Mouse (Mus musculus) liver, embryonic 12.5 days (tissue): ENCODE results near the gene Copg2. TPM values are rescaled to one million over a fixed set of nuclear protein-coding genes. Genes with fewer than 3 reads are reported as not detected.
"Not testable (repeated sequence)": the region's sequence is repeated elsewhere in the genome, so short reads cannot be mapped to it uniquely, and the experiment has no call there.

Experiments
- ATAC-seq: fragments of 200-750 bp; cut with Nextera tagmentation; 2 replicates; pipeline ENCODE4 v1.8.0; 2017; ENCODE audit warnings: moderate number of reproducible peaks, mild to moderate bottlenecking, moderate library complexity
- H3K27ac ChIP-seq: fragments of 300-500 bp; sonication (generic); 2 replicates; pipeline ENCODE4 v1.5.1; 2016; ENCODE audit warnings: mild to moderate bottlenecking
- H3K27me3 ChIP-seq: fragments of 300-500 bp; sonication (generic); replicated peaks from 2 replicates; pipeline ENCODE4 v1.6.1; 2016; ENCODE audit warnings: mild to moderate bottlenecking, moderate library complexity
- H3K36me3 ChIP-seq: fragments of 300-500 bp; sonication (generic); 2 replicates; pipeline ENCODE4 v1.6.1; 2016; ENCODE audit warnings: mild to moderate bottlenecking, moderate library complexity
- H3K4me1 ChIP-seq: fragments of 300-500 bp; sonication (generic); 2 replicates; pipeline ENCODE4 v1.6.1; 2016
- H3K4me2 ChIP-seq: fragments of 300-500 bp; sonication (generic); 2 replicates; pipeline ENCODE4 v1.6.1; 2016; ENCODE audit warnings: mild to moderate bottlenecking, moderate library complexity
- H3K4me3 ChIP-seq: fragments of 300-500 bp; sonication (generic); 2 replicates; pipeline ENCODE4 v1.5.1; 2016; ENCODE audit warnings: mild to moderate bottlenecking, moderate library complexity
- H3K9ac ChIP-seq: fragments of 300-500 bp; sonication (generic); 2 replicates; pipeline ENCODE4 v1.6.1; 2016; ENCODE audit warnings: mild to moderate bottlenecking, moderate library complexity
- H3K9me3 ChIP-seq: fragments of 300-500 bp; sonication (generic); replicated peaks from 2 replicates; pipeline ENCODE4 v1.6.1; 2016; ENCODE audit warnings: mild to moderate bottlenecking, moderate library complexity
- WGBS: fragments of 180-500 bp; shearing (Covaris S2); methylation state at CpG from one replicate; pipeline ENCODE4 v1.1.7; 2016; ENCODE audit not compliant: insufficient replicate concordance; 5-methylcytosine and 5-hydroxymethylcytosine counted together
- polyA plus RNA-seq: library from polyadenylated mRNA; unstranded; fragments of >200 nt; fragmentation: Nextera tagmentation; extraction: Ambion mirVana; gene quantifications from 2 replicates; pipeline ENCODE4 v1.2.1, GENCODE M21; 2016

Gene Copg2
- polyA plus RNA-seq, 1 experiment from 2014 or later, result 10.4 TPM

- not testable (repeated sequence) for H3K9ac ChIP-seq, H3K27me3 ChIP-seq, H3K4me1 ChIP-seq, H3K27ac ChIP-seq, H3K9me3 ChIP-seq, H3K4me3 ChIP-seq, H3K4me2 ChIP-seq
- peak; percentile 77 for ATAC-seq
- H3K36me3 ChIP-seq, result peaks cover 15% of the 10 kb centered on the region
- WGBS, result 63% methylated on average over 6 of the region's 6 CpGs
Observed at GRCm38 (mm10) chr6:30804389-30805052, 92.1 kb downstream of the Copg2 start.

DNA sequence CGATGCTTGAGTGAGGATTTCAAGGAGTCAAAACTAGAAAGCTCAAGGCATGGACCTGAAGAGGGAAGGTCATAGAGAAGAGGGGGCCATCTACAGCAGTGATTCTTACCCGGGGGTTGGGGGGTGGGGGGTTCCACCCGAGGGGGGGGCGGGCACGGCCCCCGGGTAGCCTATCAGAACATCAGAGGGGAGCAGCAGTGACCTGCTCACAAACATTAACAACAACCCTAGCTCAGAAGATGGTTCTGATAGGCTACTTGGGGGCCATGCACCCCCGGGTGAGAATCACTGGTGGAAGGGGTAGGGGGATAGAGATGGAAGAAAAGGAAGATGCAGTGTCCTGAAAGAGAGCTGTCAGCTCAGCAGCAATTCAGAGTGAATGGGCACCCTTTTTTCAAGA lies 93.7 kb downstream of the Copg2 start:
- H3K9ac ChIP-seq, H3K4me1 ChIP-seq, H3K9me3 ChIP-seq, H3K27ac ChIP-seq, H3K4me2 ChIP-seq, H3K4me3 ChIP-seq, H3K27me3 ChIP-seq: not testable (repeated sequence)
- H3K36me3 ChIP-seq, result peaks cover 13% of the 10 kb centered on the region; the same call in 1 of the 2 replicates
- ATAC-seq, result peak; percentile 57
- 71% methylated on average over 7 of the region's 7 CpGs for WGBS

DNA sequence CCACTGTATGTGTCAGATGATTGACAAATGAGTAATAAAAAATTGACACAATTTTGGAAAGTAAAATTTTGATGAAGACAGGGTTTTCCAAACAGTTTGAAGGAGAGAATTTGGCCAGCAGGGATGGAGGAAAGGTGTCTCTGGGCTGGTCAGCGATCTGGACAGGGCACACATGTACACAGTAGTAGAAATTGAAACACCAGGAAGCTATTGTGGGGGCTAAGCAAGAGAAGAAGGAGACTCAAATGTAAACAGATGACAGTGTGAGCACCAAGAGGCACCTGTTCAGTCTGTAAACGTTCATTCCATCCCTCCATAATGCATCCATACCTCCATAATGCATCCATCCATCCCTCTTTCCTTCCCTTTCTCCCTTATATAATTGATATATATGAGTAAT lies 145.4 kb downstream of the Copg2 start:
- Histone ChIP-seq H3K27me3 (no peaks in the 10 kb centered on the region), H3K27ac (no peak overlapping the region), H3K9ac (no peak overlapping the region), H3K9me3 (no peaks in the 10 kb centered on the region), H3K36me3 (peaks cover 33% of the 10 kb centered on the region), H3K4me2 (no peak overlapping the region), H3K4me1 (no peaks in the 10 kb centered on the region), H3K4me3 (no peak overlapping the region)
- 55% methylated on average over 2 of the region's 2 CpGs for WGBS
- ATAC-seq, result no peak

- H3K27me3 ChIP-seq, result no peaks in the 10 kb centered on the region
- no peak overlapping the region for H3K9ac ChIP-seq
Observed at GRCm38 (mm10) chr6:30750482-30750881, 146.1 kb downstream of the Copg2 start.

GRCm38 (mm10) chr6:30749892-30750291 lies 146.7 kb downstream of the Copg2 start:
- Histone ChIP-seq H3K27me3 (no peaks in the 10 kb centered on the region), H3K4me1 (no peaks in the 10 kb centered on the region), H3K27ac (no peak overlapping the region), H3K9me3 (no peaks in the 10 kb centered on the region), H3K36me3 (peaks cover 34% of the 10 kb centered on the region), H3K9ac (no peak overlapping the region), H3K4me2 (no peak overlapping the region), H3K4me3 (no peak overlapping the region)
- ATAC-seq, result no peak
- WGBS, result 69% methylated on average over 1 of the region's 1 CpGs

More at GRCm38 (mm10) chr6:30750482-30750881, 146.1 kb downstream of the Copg2 start:
- Histone ChIP-seq H3K4me3 (no peak overlapping the region), H3K36me3 (peaks cover 34% of the 10 kb centered on the region), H3K27ac (no peak overlapping the region), H3K9me3 (no peaks in the 10 kb centered on the region), H3K4me1 (no peaks in the 10 kb centered on the region), H3K4me2 (no peak overlapping the region)
- WGBS, result 77% methylated on average over 6 of the region's 6 CpGs
- ATAC-seq, result no peak

DNA sequence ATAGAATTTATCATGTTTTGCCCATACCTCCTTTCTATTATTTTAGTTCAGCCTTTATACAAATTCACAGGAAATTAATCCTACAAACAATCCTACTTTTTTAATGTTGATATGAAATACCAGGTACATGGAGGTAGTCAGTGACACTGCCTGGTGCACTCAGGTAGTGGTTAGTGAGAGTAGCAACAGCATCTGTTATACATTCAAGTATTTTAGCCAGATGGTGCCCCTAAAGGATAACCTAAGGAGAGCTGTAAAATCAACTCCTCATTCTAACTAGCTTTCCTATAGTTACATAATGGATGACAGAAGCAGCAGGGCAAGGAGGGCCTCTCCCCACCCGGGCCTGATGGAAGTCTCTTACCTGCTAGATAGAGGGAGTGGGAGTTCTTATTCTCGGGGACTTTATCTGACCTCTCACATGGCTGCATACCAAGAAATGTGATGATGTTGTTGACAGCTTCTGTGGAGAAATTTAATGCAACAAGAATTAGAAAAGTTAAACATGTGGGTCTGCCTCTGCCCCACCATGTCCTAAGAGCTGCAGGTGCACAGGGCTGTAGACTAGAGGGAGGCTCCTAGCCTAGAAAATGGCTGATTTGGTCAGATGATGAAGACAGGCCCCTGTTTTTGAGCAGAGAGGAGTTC lies 147.4 kb downstream of the Copg2 start:
- Histone ChIP-seq H3K9me3 (no peaks in the 10 kb centered on the region), H3K27me3 (no peaks in the 10 kb centered on the region), H3K4me3 (no peak overlapping the region), H3K4me2 (no peak overlapping the region), H3K36me3 (peaks cover 35% of the 10 kb centered on the region), H3K4me1 (no peaks in the 10 kb centered on the region), H3K9ac (no peak overlapping the region), H3K27ac (no peak overlapping the region)
- ATAC-seq, result no peak
- 45% methylated on average over 2 of the region's 2 CpGs for WGBS

DNA sequence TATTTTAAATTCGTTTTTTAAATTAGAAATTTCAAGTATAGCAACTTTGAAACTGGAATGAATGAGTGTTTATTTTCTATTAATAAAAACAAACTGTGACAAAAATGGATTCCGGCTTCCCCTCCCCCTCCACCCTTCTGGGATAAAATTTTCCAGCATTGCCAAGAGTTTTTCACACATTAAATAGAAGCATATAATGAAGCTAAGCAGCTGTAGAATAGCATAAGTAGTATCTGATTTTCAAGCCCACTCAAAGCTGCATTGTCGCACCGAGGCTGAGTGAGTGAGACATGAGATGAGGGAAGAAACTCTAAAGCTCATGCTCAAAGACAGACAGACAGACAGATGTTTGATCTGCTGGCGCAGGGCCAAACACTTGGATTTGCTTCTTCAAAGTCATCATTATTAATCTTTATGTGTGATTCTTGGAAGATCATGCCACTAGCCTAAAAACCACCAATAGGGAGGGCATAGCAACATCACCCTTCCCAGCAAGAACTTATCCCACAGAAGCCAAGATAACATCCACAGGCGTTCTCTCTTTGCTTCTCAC lies 148.2 kb downstream of the Copg2 start:
- H3K27ac ChIP-seq, result no peak overlapping the region
- no peaks in the 10 kb centered on the region for H3K9me3 ChIP-seq
- no peak overlapping the region for H3K9ac ChIP-seq
- H3K27me3 ChIP-seq, result no peaks in the 10 kb centered on the region
- H3K4me2 ChIP-seq, result no peak overlapping the region
- 79% methylated on average over 6 of the region's 6 CpGs for WGBS
- H3K36me3 ChIP-seq, result peaks cover 42% of the 10 kb centered on the region
- no peak for ATAC-seq
- no peaks in the 10 kb centered on the region for H3K4me1 ChIP-seq
- no peak overlapping the region for H3K4me3 ChIP-seq

- Histone ChIP-seq H3K27me3 (no peaks in the 10 kb centered on the region), H3K36me3 (peaks cover 42% of the 10 kb centered on the region)
Observed at GRCm38 (mm10) chr6:30747631-30748357, 148.8 kb downstream of the Copg2 start.

DNA sequence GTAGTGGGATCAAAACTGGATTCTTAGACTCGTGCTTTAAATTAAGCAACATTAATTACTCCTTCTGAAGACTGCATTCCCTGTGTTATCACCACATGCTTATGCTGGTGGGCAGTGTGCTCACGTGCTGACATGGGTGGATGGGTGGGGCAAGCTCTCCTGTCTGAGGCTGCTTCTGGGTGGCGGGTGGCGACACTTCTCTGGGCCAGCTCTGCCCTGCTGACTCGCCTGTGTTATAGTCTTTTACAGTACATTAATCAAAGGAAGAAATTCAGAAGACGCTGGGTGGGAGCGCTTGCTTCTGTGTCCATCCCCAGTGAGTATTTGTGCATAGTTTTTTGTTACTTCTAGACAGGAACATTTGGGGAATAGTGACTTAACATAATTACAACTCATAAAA lies 151.0 kb downstream of the Copg2 start:
- Histone ChIP-seq H3K36me3 (peaks cover 47% of the 10 kb centered on the region), H3K27ac (no peak overlapping the region), H3K27me3 (no peaks in the 10 kb centered on the region), H3K9ac (no peak overlapping the region), H3K9me3 (no peaks in the 10 kb centered on the region), H3K4me3 (no peak overlapping the region), H3K4me1 (no peaks in the 10 kb centered on the region), H3K4me2 (no peak overlapping the region)
- no peak for ATAC-seq
- 57% methylated on average over 7 of the region's 7 CpGs for WGBS

More at GRCm38 (mm10) chr6:30747631-30748357, 148.8 kb downstream of the Copg2 start:
- Histone ChIP-seq H3K4me3 (no peak overlapping the region), H3K4me2 (no peak overlapping the region), H3K9ac (no peak overlapping the region), H3K4me1 (no peaks in the 10 kb centered on the region), H3K27ac (no peak overlapping the region), H3K9me3 (no peaks in the 10 kb centered on the region)
- 83% methylated on average over 7 of the region's 7 CpGs for WGBS
- no peak for ATAC-seq

- H3K4me2 ChIP-seq, result no peak overlapping the region
- peaks cover 5% of the 10 kb centered on the region for H3K27me3 ChIP-seq
- H3K9me3 ChIP-seq, result no peaks in the 10 kb centered on the region
- no peaks in the 10 kb centered on the region for H3K4me1 ChIP-seq
- H3K4me3 ChIP-seq, result no peak overlapping the region
- H3K27ac ChIP-seq, result no peak overlapping the region
- H3K36me3 ChIP-seq, result peaks cover 45% of the 10 kb centered on the region
- WGBS, result 81% methylated on average over 10 of the region's 10 CpGs
- ATAC-seq, result no peak
- no peak overlapping the region for H3K9ac ChIP-seq
Observed at GRCm38 (mm10) chr6:30744846-30745245, 151.7 kb downstream of the Copg2 start.

DNA sequence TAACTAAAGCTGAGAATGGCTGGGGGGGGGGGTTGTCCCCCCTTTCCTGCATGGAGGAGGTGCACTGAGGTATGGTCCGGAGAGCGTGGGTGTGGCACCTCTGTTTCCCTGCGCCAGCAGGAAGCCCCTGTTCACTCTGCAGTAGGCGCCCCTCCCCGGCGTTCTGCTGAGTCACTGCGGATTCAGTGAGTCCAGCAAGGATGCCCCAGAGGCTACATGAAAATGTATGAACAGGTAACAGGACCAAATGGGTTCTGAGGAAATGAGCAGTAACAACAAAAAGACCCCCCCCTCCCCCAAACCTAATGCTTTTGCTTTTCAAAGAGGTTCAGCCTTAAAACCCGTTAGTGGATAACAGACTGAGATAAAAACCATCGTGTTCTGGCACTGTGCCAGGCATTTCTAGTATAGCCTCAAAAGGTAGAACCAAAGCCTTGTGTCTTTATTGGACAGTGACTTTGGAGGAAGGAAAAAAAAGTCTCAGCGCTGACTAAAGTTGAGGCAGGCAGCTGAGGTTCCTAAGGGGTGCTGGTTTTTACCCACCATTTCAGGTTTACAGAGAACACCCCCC lies 157.3 kb downstream of the Copg2 start:
- Histone ChIP-seq H3K4me3 (peak overlapping the region; percentile 47), H3K36me3 (peaks cover 13% of the 10 kb centered on the region), H3K4me2 (peak overlapping the region; percentile 59; the same call in 1 of the 2 replicates), H3K9me3 (peaks cover 32% of the 10 kb centered on the region), H3K27me3 (peaks cover 61% of the 10 kb centered on the region), H3K9ac (no peak overlapping the region; the same call in 1 of the 2 replicates), H3K27ac (0 out of 2 replicates have a peak overlapping the region, but pooled peaks have one; percentile 30), H3K4me1 (0 out of 2 replicates have a peak, but pooled peaks cover 5% of the 10 kb centered on the region)
- no peak for ATAC-seq
- WGBS, result 54% methylated on average over 10 of the region's 10 CpGs
